Mouse (Mus musculus): ENCODE data around the gene Lrrc26. TPM values are rescaled to one million over a fixed set of nuclear protein-coding genes. Genes with fewer than 3 reads are reported as not detected.

Gene Lrrc26
- polyA plus RNA-seq, 1 experiment = 138 TPM

DNA sequence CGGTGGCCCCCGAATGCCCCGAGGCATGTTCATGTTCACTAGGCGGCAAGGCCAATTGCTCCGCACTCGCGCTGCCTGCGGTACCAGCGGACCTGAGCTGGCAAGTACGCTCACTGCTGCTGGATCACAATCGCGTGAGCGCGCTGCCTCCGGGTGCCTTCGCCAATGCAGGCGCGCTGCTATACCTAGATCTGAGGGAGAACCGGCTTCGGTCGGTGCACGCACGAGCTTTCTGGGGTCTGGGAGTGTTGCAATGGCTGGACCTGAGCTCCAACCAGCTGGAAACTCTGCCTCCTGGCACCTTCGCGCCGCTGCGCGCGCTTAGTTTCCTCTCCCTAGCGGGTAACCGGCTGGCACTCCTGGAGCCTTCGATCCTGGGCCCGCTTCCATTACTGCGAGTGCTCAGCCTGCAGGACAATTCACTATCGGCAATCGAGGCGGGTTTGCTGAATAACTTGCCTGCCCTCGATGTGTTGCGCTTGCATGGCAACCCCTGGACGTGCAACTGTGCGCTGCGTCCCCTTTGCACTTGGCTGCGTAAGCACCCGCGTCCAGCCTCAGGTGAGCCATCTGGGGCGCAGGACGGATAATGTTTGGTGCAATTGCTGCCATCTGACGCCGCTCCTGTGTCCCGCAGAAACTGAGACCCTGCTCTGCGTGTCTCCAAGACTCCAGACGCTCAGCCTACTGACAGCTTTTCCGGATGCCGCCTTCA is 543 bp downstream of the Lrrc26 start:
- peaks cover 10% of the 10 kb centered on the region for H3K27me3 ChIP-seq (ENCODE audit: control insufficient read depth, insufficient read depth, low read length)
- H3K4me3 ChIP-seq (ENCODE audit: low read depth, low read length) = peak overlapping the region; percentile 67
- H3K4me1 ChIP-seq (ENCODE audit: control insufficient read depth, insufficient read depth, insufficient read length, low read length) = peaks cover 56% of the 10 kb centered on the region
- peak overlapping the region; percentile 66 for H3K27ac ChIP-seq (ENCODE audit: insufficient read depth, low read depth, low read length)
- WGBS = 1% methylated on average over 54 of the region's 54 CpGs
- peaks cover 2% of the 10 kb centered on the region for H3K36me3 ChIP-seq (ENCODE audit: control insufficient read depth, insufficient read depth, low read length)
- TF ChIP-seq POLR2A (IDR thresholded peaks at IDR 0.05; ENCODE audit: low read depth, low read length) = no peak
- TF ChIP-seq CTCF (IDR thresholded peaks at IDR 0.05; ENCODE audit: extremely low read depth, insufficient read length, insufficient replicate concordance, low read depth, low read length) = no peak

DNA sequence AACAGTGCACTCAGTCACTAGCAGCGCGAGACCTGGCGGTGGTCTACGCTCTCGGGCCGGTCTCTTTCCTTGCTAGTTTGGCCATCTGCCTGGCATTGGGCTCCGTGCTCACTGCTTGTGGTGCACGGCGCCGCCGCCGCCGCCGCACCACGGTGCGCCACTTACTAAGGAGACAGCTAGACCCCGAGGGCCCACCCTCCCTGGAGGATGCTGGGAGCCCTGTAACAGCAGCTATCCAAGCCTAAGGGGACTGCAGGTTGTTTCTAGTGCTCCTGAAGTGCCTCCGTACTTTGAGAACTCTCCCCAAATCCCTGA is 1.1 kb downstream of the Lrrc26 start:
- H3K4me3 ChIP-seq (ENCODE audit: low read depth, low read length) = peak overlapping the region; percentile 67
- peak overlapping the region; percentile 66 for H3K27ac ChIP-seq (ENCODE audit: insufficient read depth, low read depth, low read length)
- H3K36me3 ChIP-seq (ENCODE audit: control insufficient read depth, insufficient read depth, low read length) = no peaks in the 10 kb centered on the region
- peaks cover 51% of the 10 kb centered on the region for H3K4me1 ChIP-seq (ENCODE audit: control insufficient read depth, insufficient read depth, insufficient read length, low read length)
- no peak for TF ChIP-seq CTCF (IDR thresholded peaks at IDR 0.05; ENCODE audit: extremely low read depth, insufficient read length, insufficient replicate concordance, low read depth, low read length)
- TF ChIP-seq POLR2A (IDR thresholded peaks at IDR 0.05; ENCODE audit: low read depth, low read length) = no peak
- H3K27me3 ChIP-seq (ENCODE audit: control insufficient read depth, insufficient read depth, low read length) = peaks cover 10% of the 10 kb centered on the region
- 1% methylated on average over 18 of the region's 18 CpGs for WGBS

DNA sequence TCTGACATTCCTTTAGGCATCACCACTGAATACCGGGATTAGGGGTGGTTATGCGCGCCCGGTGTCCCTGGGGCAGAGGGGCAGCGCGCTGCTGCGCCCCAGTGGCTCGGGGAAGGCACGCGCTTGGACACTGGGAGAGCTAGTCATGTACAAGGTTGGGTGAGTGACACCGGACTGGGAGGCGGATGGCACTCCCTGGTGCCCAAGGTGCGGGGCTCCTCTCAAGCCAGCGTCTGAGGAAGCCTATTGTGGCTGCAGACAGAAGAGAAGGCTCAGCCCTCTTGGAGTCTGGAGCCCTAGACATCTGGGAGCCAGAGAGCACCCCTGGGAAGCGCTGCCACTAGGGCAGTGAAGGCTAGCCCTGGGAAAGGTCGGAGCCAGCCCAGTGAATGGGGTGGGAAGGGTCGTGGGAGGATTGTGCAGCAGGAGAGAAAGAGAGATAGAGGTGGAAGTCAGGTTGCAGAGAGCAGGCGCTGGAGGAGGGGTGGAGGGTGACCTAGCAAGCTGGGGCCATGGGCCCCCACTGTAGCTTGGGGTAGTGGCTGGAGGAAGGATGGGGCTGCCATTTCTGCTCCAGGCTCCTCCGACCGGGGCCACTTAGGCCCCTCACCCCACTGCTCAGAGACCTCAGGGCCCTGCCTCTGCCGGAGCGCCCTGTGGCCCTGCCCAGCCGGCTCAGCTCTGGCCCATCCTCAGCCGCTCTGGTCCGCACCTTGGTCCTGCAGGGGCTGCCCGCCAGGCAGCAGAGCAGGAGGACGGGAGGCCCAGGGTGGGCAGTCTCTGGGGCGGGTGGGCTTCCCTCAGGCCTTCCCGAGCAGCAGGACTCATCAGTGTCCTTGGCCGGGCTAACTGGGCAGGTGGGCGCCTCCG is 1.7 kb downstream of the Lrrc26 start:
- Histone ChIP-seq H3K27ac (ENCODE audit: insufficient read depth, low read depth, low read length) (peak overlapping the region; percentile 10; the same call in 1 of the 2 replicates), H3K4me1 (ENCODE audit: control insufficient read depth, insufficient read depth, insufficient read length, low read length) (peaks cover 45% of the 10 kb centered on the region), H3K27me3 (ENCODE audit: control insufficient read depth, insufficient read depth, low read length) (peaks cover 10% of the 10 kb centered on the region), H3K4me3 (ENCODE audit: low read depth, low read length) (peak overlapping the region; percentile 67), H3K36me3 (ENCODE audit: control insufficient read depth, insufficient read depth, low read length) (no peaks in the 10 kb centered on the region)
- TF ChIP-seq CTCF (IDR thresholded peaks at IDR 0.05; ENCODE audit: extremely low read depth, insufficient read length, insufficient replicate concordance, low read depth, low read length) = no peak
- WGBS = 4% methylated on average over 31 of the region's 32 CpGs

DNA sequence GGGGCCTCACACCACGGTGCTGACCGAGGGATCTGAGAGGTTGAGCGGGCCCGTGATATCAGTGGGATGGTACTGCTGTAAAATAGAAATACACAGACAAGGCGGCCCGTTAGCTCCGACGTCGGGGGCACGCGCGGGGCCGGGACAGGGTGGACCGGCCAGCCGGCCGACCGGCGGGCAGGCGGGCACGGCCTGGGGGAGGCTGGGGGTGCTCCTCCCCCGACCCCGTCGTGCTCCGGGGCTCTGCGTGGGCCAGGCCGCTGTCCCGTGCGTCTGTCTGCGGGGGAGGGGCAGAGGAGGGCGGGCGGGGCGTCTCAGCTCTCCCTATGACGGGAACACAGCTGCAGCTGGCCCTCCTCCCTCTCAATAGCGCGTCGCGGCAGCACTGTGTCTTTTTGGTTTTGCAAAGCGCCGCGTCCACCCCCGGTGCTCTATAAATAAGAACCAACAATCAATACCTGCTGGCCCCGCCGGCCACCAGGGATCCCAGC is 2.4 kb downstream of the Lrrc26 start:
- H3K36me3 ChIP-seq (ENCODE audit: control insufficient read depth, insufficient read depth, low read length) = no peaks in the 10 kb centered on the region
- H3K27ac ChIP-seq (ENCODE audit: insufficient read depth, low read depth, low read length) = no peak overlapping the region
- peaks cover 10% of the 10 kb centered on the region for H3K27me3 ChIP-seq (ENCODE audit: control insufficient read depth, insufficient read depth, low read length)
- TF ChIP-seq CTCF (IDR thresholded peaks at IDR 0.05; ENCODE audit: extremely low read depth, insufficient read length, insufficient replicate concordance, low read depth, low read length) (no peak), POLR2A (IDR thresholded peaks at IDR 0.05; ENCODE audit: low read depth, low read length) (no peak)
- WGBS = 2% methylated on average over 43 of the region's 43 CpGs
- H3K4me3 ChIP-seq (ENCODE audit: low read depth, low read length) = peak overlapping the region; percentile 67
- peaks cover 40% of the 10 kb centered on the region for H3K4me1 ChIP-seq (ENCODE audit: control insufficient read depth, insufficient read depth, insufficient read length, low read length)

DNA sequence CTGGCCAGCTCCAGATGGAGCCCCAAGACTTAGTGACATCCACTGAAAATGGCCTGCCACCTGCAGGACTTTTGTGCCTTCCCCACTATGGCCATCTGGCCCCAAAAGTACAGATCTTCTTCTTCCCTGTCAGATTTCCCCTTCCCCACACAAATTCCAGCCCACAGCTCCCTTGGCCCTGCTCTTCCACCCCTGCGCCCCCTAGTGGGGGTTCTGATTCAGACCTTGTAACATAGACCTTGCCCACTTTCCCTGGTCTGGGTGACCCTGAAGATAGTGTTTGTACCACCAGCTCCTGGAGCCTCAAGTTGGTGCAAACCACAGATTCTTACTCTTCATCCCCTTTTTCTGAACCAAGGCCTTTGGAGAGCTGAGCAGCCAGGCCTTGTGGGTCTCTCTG is 3.1 kb downstream of the Lrrc26 start:
- 0% methylated on average over 1 of the region's 1 CpGs for WGBS
- H3K4me3 ChIP-seq (ENCODE audit: low read depth, low read length) = peak overlapping the region; percentile 67
- TF ChIP-seq POLR2A (IDR thresholded peaks at IDR 0.05; ENCODE audit: low read depth, low read length) (0 out of 2 replicates have a peak, but pooled peaks have one; percentile 26), CTCF (IDR thresholded peaks at IDR 0.05; ENCODE audit: extremely low read depth, insufficient read length, insufficient replicate concordance, low read depth, low read length) (peak; percentile 96; the same call in 1 of the 2 replicates)
- H3K36me3 ChIP-seq (ENCODE audit: control insufficient read depth, insufficient read depth, low read length) = no peaks in the 10 kb centered on the region
- H3K4me1 ChIP-seq (ENCODE audit: control insufficient read depth, insufficient read depth, insufficient read length, low read length) = peaks cover 33% of the 10 kb centered on the region
- no peak overlapping the region for H3K27ac ChIP-seq (ENCODE audit: insufficient read depth, low read depth, low read length)
- H3K27me3 ChIP-seq (ENCODE audit: control insufficient read depth, insufficient read depth, low read length) = peaks cover 10% of the 10 kb centered on the region

DNA sequence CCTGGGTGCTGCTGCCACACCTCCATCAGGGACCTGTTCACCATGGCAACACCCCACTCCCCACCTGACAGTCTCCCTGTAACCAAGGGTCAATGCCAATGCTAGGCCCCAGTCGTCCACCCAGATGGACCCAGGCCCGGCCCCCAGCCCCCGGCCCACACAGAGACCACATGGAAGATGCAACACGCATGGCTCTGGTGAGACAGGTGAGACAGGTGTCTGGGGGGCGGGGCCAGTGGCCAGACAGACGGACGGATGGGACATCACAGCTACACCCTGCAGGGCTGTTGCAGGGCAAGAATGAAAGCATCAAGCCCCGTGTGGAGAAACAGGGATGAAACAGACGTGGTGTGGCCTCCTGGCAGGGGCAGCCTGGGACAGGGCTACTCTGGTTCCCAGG is 4.0 kb downstream of the Lrrc26 start:
- Histone ChIP-seq H3K27ac (ENCODE audit: insufficient read depth, low read depth, low read length) (no peak overlapping the region), H3K36me3 (ENCODE audit: control insufficient read depth, insufficient read depth, low read length) (no peaks in the 10 kb centered on the region), H3K4me3 (ENCODE audit: low read depth, low read length) (no peak overlapping the region), H3K27me3 (ENCODE audit: control insufficient read depth, insufficient read depth, low read length) (peaks cover 10% of the 10 kb centered on the region), H3K4me1 (ENCODE audit: control insufficient read depth, insufficient read depth, insufficient read length, low read length) (peaks cover 24% of the 10 kb centered on the region)
- TF ChIP-seq CTCF (IDR thresholded peaks at IDR 0.05; ENCODE audit: extremely low read depth, insufficient read length, insufficient replicate concordance, low read depth, low read length) (no peak), POLR2A (IDR thresholded peaks at IDR 0.05; ENCODE audit: low read depth, low read length) (no peak)
- WGBS = 71% methylated on average over 9 of the region's 9 CpGs

DNA sequence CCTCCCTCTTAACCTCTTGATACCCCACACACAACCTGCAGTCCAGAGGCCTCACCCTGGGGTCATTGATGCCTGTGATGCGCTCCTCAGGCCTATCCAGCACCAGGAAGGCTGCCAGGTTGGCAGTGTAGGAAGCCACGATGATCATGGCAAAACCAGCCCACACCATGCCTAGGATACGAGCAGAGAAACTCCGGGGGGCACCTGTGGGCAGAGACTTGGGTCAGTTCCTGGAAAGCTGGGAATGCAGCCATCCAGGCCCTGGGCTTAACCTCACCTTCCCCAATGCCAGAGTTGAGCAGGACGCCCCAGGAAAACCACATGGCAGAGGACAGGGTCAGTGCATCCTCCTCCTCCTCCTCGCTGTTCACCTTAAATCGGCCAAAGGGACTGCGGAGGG is 7.4 kb downstream of the Lrrc26 start:
- H3K36me3 ChIP-seq (ENCODE audit: control insufficient read depth, insufficient read depth, low read length) = no peaks in the 10 kb centered on the region
- 78% methylated on average over 8 of the region's 8 CpGs for WGBS
- H3K4me3 ChIP-seq (ENCODE audit: low read depth, low read length) = no peak overlapping the region
- peaks cover 4% of the 10 kb centered on the region for H3K27me3 ChIP-seq (ENCODE audit: control insufficient read depth, insufficient read depth, low read length)
- no peak for TF ChIP-seq POLR2A (IDR thresholded peaks at IDR 0.05; ENCODE audit: low read depth, low read length)
- no peak for TF ChIP-seq CTCF (IDR thresholded peaks at IDR 0.05; ENCODE audit: extremely low read depth, insufficient read length, insufficient replicate concordance, low read depth, low read length)
- no peak overlapping the region for H3K27ac ChIP-seq (ENCODE audit: insufficient read depth, low read depth, low read length)
- H3K4me1 ChIP-seq (ENCODE audit: control insufficient read depth, insufficient read depth, insufficient read length, low read length) = peaks cover 4% of the 10 kb centered on the region
